Mouse (Mus musculus) layer of hippocampus, postnatal 25 days (tissue): Measurements from ENCODE around the gene Lsm14a. TPM values are rescaled to one million over a fixed set of nuclear protein-coding genes. Genes with fewer than 3 reads are reported as not detected.

ENCODE experiments used
- DNase-seq, 2 experiments: peaks; one replicate each; pipeline ENCODE4 v3.0.0; 2022; ENCODE audit warnings: mixed read lengths in 2 of 2, low spot score in 1 of 2; ENCODE audit errors: extremely low spot score in 1 of 2
- total RNA-seq, 2 experiments: library from RNA; stranded (reverse); gene quantifications; 2 replicates each; pipeline ENCODE4 v1.2.3; 2021

Gene Lsm14a
- total RNA-seq, 2 experiments from 2014 or later: 70.9 to 76.2 TPM

- DNase-seq: no peak
These were observed 75.1 kb downstream of the Lsm14a start for GRCm38 (mm10) chr7:34317901-34318476.

- DNase-seq: peak; percentile 74 to 88
These were observed 79.7 kb downstream of the Lsm14a start, which contains the start of gene 4931406P16Rik for GRCm38 (mm10) chr7:34313443-34313875. 4931406P16Rik (minus strand) TSS chr7:34313551.

- DNase-seq: no peak
These were observed 80.2 kb downstream of the Lsm14a start for GRCm38 (mm10) chr7:34312786-34313442.

- DNase-seq: no peak
These were observed 83.8 kb downstream of the Lsm14a start for GRCm38 (mm10) chr7:34309186-34309764.

- no peak for DNase-seq
These were observed 84.5 kb downstream of the Lsm14a start for GRCm38 (mm10) chr7:34308586-34308985.

GRCm38 (mm10) chr7:34305454-34305853, 87.7 kb downstream of the Lsm14a start:
- DNase-seq: no peak

GRCm38 (mm10) chr7:34302651-34303050, 90.5 kb downstream of the Lsm14a start:
- no peak for DNase-seq

GRCm38 (mm10) chr7:34301952-34302351, 91.2 kb downstream of the Lsm14a start:
- no peak for DNase-seq

- DNase-seq: no peak
These were observed 94.3 kb downstream of the Lsm14a start for GRCm38 (mm10) chr7:34298818-34299217.

- DNase-seq: no peak
These were observed 97.0 kb downstream of the Lsm14a start for GRCm38 (mm10) chr7:34296124-34296523.

Other genes starting within 250 kb of the Lsm14a start
- gene Uba2, start 223.7 kb downstream of the Lsm14a start, total RNA-seq: 10 to 100 TPM; 86.2 to 90.5 TPM
- 10 to 100 TPM; 23.9 to 24.0 TPM for gene Pdcd2l, start 196.7 kb downstream of the Lsm14a start, total RNA-seq
- gene Gpi1, start 163.0 kb downstream of the Lsm14a start, total RNA-seq: 100 to 1,000 TPM; 725 to 726 TPM
- not detected for gene Gm6096, start 142.3 kb downstream of the Lsm14a start, total RNA-seq
- gene 4931406P16Rik, start 79.8 kb downstream of the Lsm14a start, total RNA-seq: 10 to 100 TPM; 34.4 to 37.0 TPM